Mouse (Mus musculus) neural tube, embryonic 12.5 days (tissue): ENCODE measurements around the gene Kif13a. TPM values are rescaled to one million over a fixed set of nuclear protein-coding genes. Genes with fewer than 3 reads are reported as not detected.

Source experiments
- ATAC-seq: fragments of 200-750 bp; cut with Nextera tagmentation; 2 replicates; pipeline ENCODE4 v1.8.0; 2017; ENCODE audit warnings: low read depth, mild to moderate bottlenecking, moderate TSS enrichment, moderate library complexity; ENCODE audit not compliant: low FRiP score
- H3K27ac ChIP-seq: fragments of 300-500 bp; sonication (generic); 2 replicates; pipeline ENCODE4 v1.5.1; 2016
- H3K27me3 ChIP-seq: fragments of 300-500 bp; sonication (generic); replicated peaks from 2 replicates; pipeline ENCODE4 v1.6.1; 2016; ENCODE audit warnings: mild to moderate bottlenecking
- H3K36me3 ChIP-seq: fragments of 300-500 bp; sonication (generic); 2 replicates; pipeline ENCODE4 v1.6.1; 2016; ENCODE audit warnings: mild to moderate bottlenecking
- H3K4me1 ChIP-seq: fragments of 300-500 bp; sonication (generic); 2 replicates; pipeline ENCODE4 v1.6.1; 2016
- H3K4me2 ChIP-seq: fragments of 300-500 bp; sonication (generic); replicated peaks from 2 replicates; pipeline ENCODE4 v1.6.1; 2016; ENCODE audit warnings: mild to moderate bottlenecking
- H3K4me3 ChIP-seq: fragments of 300-500 bp; sonication (generic); 2 replicates; pipeline ENCODE4 v1.5.1; 2016
- H3K9ac ChIP-seq: fragments of 300-500 bp; sonication (generic); 2 replicates; pipeline ENCODE4 v1.6.1; 2016; ENCODE audit warnings: mild to moderate bottlenecking
- H3K9me3 ChIP-seq: fragments of 300-500 bp; sonication (generic); 2 replicates; pipeline ENCODE4 v1.6.1; 2016; ENCODE audit warnings: mild to moderate bottlenecking
- WGBS: fragments of 180-500 bp; shearing (Covaris S2); methylation state at CpG from one replicate; pipeline ENCODE4 v1.1.7; 2016; 5-methylcytosine and 5-hydroxymethylcytosine counted together
- polyA plus RNA-seq: library from polyadenylated mRNA; unstranded; fragments of >200 nt; fragmentation: Nextera tagmentation; extraction: Ambion mirVana; gene quantifications from 2 replicates; pipeline ENCODE4 v1.2.1, GENCODE M21; 2016

The Kif13a gene
- polyA plus RNA-seq, 1 experiment from 2014 or later = 22.1 TPM

DNA sequence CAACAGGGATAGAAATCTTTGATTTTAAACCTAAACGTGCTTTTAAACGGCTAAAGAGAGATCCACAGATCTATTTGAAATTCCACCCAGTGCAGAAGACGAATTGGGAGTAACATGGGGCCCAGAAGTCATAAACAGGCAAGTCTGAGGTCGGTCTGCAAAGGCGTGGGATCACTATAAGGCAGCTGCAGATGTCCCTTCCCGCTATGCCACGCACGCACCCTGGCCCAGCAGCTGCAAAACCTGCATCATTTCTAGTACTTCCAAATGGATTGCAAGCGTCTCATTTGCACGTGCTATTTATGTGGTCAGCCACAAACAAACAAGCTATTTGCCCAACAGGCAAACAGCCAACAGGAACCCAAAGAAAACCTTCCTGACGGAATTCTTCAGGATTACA is 56.9 kb downstream of the Kif13a start:
- H3K4me1 ChIP-seq = peaks cover 25% of the 10 kb centered on the region
- no peaks in the 10 kb centered on the region for H3K9me3 ChIP-seq
- no peaks in the 10 kb centered on the region for H3K36me3 ChIP-seq
- no peak overlapping the region for H3K4me3 ChIP-seq
- H3K27me3 ChIP-seq = no peaks in the 10 kb centered on the region
- 79% methylated on average over 11 of the region's 11 CpGs for WGBS
- H3K4me2 ChIP-seq = no peak overlapping the region
- H3K9ac ChIP-seq = no peak overlapping the region
- no peak for ATAC-seq
- no peak overlapping the region for H3K27ac ChIP-seq

DNA sequence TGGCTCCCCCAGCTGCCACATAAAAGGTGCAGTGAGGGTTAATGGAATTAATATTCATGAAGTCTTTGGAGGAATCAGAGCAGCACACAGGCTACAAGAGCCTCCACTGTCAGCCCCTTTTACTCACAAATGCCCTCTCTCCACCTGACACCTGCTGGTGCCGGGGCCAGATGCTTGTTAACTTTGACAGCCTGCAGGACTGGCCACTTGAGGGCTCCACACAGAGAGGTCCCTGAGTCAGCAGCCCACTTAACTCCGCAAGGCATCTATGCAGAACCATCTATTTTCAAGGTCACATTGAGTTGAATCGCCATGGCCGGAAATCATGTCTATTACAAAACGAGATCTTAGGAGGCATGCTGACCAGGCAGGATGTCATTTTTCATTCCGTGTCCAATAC is 57.5 kb downstream of the Kif13a start:
- ATAC-seq = peak; percentile 63
- no peaks in the 10 kb centered on the region for H3K36me3 ChIP-seq
- no peak overlapping the region for H3K27ac ChIP-seq
- peaks cover 22% of the 10 kb centered on the region for H3K4me1 ChIP-seq
- H3K9ac ChIP-seq = no peak overlapping the region
- no peak overlapping the region for H3K4me3 ChIP-seq
- WGBS = 39% methylated on average over 6 of the region's 6 CpGs
- no peak overlapping the region for H3K4me2 ChIP-seq
- no peaks in the 10 kb centered on the region for H3K9me3 ChIP-seq
- H3K27me3 ChIP-seq = no peaks in the 10 kb centered on the region

DNA sequence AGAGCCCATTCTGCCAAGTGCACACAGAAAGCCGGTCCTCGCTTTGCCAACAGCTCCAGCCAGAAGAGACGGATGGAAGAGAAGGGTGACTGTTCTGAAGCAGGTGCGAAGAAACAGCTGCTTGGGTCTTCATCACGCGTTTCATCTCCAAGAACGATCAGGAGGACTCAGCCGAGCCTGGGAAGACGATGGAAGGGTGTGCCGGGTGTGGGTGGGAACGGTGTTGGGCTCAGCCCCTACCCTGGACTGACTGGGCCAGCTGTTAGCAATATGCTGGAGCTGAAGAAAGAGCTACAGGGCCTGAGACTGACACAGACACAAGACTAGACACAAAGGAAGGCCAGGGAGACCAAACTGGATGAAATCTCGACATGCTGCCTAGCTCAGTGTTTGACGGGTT is 60.2 kb downstream of the Kif13a start:
- H3K27me3 ChIP-seq = no peaks in the 10 kb centered on the region
- no peaks in the 10 kb centered on the region for H3K9me3 ChIP-seq
- H3K27ac ChIP-seq = no peak overlapping the region
- peaks cover 22% of the 10 kb centered on the region for H3K4me1 ChIP-seq
- no peak overlapping the region for H3K4me2 ChIP-seq
- H3K9ac ChIP-seq = no peak overlapping the region
- H3K36me3 ChIP-seq = no peaks in the 10 kb centered on the region
- H3K4me3 ChIP-seq = no peak overlapping the region
- WGBS = 93% methylated on average over 13 of the region's 13 CpGs
- no peak for ATAC-seq

DNA sequence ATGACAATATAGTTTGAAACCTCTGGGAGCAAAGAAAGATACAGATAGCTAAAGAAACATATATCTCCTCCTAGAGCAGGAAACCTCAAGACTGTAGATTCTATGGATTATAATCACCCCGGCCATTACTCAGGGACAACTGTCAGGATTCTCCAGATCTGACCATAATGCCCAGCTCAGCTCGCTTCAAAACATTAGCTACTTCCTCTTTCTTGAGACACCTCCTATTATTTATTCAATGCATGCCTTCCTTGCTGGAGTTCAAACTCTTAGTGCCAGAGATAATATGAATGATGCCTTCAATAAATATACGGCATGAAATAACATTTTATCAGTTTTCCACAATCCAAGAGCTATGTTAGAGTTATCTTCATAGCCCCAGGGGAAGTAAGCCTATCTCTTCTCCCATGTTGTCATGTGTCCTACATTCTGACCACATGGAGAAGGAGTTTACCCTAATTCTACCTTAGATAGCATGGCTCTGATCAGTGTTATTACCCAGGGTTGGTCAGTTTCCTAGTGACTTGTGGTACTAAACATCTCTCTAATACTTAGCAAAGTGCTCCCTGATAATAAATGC is 66.4 kb downstream of the Kif13a start:
- ATAC-seq = no peak
- 87% methylated on average over 3 of the region's 3 CpGs for WGBS

DNA sequence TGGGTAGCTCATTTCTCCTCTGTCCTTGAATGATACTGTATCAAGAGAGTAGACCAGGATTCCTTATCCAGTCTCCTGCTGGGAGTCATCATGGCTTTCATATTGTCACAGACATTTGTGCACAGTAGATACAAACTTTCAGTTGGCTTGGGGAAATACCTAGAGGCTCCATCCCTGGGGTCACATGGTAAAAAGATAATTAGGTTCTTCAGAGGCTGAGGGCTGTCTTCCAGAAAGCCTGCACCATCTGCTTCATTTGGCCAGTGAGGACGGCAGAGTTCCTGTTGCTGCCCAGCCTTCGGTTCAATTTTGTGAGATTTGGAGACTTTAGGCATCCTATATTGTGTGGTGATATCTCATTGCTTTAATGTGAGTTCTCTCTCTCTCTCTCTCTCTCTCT is 69.8 kb downstream of the Kif13a start:
- H3K9me3 ChIP-seq = no peaks in the 10 kb centered on the region
- H3K27ac ChIP-seq = no peak overlapping the region
- ATAC-seq = no peak
- no peak overlapping the region for H3K4me2 ChIP-seq
- H3K27me3 ChIP-seq = no peaks in the 10 kb centered on the region
- no peaks in the 10 kb centered on the region for H3K4me1 ChIP-seq
- H3K9ac ChIP-seq = no peak overlapping the region
- 87% methylated on average over 2 of the region's 2 CpGs for WGBS
- H3K36me3 ChIP-seq = no peaks in the 10 kb centered on the region
- no peak overlapping the region for H3K4me3 ChIP-seq

More for the DNA sequence above, 66.4 kb downstream of the Kif13a start:
- H3K9ac ChIP-seq = no peak overlapping the region
- H3K9me3 ChIP-seq = no peaks in the 10 kb centered on the region
- H3K4me3 ChIP-seq = no peak overlapping the region
- no peaks in the 10 kb centered on the region for H3K27me3 ChIP-seq
- no peaks in the 10 kb centered on the region for H3K36me3 ChIP-seq
- no peaks in the 10 kb centered on the region for H3K4me1 ChIP-seq
- no peak overlapping the region for H3K4me2 ChIP-seq
- H3K27ac ChIP-seq = no peak overlapping the region

DNA sequence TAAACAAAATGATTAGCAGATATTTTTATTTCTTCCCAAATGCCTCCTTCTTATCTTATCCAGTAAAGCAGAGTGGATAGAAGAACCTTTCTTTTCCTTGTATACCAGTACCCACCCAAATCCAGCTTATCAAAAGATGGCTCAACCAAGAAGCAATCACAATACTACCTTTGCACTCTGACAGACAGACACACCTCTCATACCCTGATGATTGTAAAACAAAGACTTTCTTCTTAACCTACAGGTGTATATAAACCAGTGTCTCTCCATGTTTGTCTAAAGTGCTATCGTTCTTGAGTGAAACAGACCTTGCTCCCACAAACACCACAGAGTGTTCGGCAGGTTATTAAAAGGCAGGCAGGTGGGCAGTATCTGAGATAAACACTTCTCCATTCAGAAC is 70.5 kb downstream of the Kif13a start:
- no peaks in the 10 kb centered on the region for H3K9me3 ChIP-seq
- no peak for ATAC-seq
- H3K4me3 ChIP-seq = no peak overlapping the region
- no peak overlapping the region for H3K9ac ChIP-seq
- no peaks in the 10 kb centered on the region for H3K27me3 ChIP-seq
- no peak overlapping the region for H3K4me2 ChIP-seq
- 94% methylated on average over 2 of the region's 2 CpGs for WGBS
- H3K27ac ChIP-seq = no peak overlapping the region
- H3K4me1 ChIP-seq = no peaks in the 10 kb centered on the region
- H3K36me3 ChIP-seq = no peaks in the 10 kb centered on the region

DNA sequence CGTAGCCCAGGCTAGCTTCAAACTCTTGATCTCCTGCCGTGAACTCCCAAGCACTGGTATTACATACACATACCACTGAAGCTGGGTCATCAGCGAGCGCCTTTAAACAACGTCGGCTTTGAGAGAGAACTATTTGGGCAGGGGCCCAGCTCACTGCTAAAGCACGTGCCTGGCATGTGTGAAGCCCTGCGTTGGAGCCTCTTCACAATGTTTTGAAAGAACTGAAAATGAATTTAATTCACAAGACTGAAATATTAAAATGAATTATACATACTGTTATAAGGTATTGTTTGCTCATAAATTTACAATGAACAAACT is 70.9 kb downstream of the Kif13a start:
- no peak overlapping the region for H3K4me3 ChIP-seq
- H3K9ac ChIP-seq = no peak overlapping the region
- no peaks in the 10 kb centered on the region for H3K9me3 ChIP-seq
- H3K4me1 ChIP-seq = no peaks in the 10 kb centered on the region
- no peaks in the 10 kb centered on the region for H3K36me3 ChIP-seq
- H3K27me3 ChIP-seq = no peaks in the 10 kb centered on the region
- no peak overlapping the region for H3K27ac ChIP-seq
- H3K4me2 ChIP-seq = no peak overlapping the region
- WGBS = 86% methylated on average over 8 of the region's 8 CpGs
- ATAC-seq = no peak

DNA sequence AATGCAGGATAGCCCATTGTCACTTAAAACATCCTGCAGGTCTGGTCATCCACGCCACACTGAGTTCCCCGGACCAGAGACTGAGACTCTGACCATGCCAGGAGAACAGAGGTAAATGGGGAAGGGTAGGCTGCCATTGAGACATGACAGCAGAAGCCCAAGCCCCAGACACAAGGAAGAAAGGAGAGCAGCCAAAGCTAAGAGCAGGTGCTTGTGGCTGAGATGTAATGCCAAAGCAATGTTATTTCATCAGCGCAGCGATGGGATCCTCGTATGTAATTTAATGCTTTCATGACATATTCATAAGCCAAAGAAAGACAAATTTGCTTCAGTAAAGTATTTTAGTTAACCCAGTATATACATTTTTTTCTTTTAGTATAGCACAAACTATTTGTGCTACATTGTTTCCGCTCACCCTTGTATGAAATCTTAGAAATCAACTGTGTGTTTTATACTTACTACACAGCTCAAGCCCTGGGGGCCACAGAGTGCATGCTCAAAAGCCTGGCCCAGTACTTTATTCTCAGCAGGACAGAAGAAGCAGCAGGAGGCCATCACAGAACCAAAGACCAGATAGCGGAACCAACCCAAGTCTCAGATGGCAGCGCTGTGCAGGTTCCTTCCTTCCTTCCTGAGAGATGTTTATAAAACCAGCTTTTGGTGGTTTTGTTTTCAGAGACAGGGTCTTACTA is 71.4 kb downstream of the Kif13a start:
- Histone ChIP-seq H3K4me3 (no peak overlapping the region), H3K27ac (no peak overlapping the region), H3K36me3 (no peaks in the 10 kb centered on the region), H3K9me3 (no peaks in the 10 kb centered on the region), H3K27me3 (no peaks in the 10 kb centered on the region), H3K4me2 (no peak overlapping the region), H3K9ac (no peak overlapping the region), H3K4me1 (no peaks in the 10 kb centered on the region)
- no peak for ATAC-seq
- WGBS = 91% methylated on average over 8 of the region's 8 CpGs

DNA sequence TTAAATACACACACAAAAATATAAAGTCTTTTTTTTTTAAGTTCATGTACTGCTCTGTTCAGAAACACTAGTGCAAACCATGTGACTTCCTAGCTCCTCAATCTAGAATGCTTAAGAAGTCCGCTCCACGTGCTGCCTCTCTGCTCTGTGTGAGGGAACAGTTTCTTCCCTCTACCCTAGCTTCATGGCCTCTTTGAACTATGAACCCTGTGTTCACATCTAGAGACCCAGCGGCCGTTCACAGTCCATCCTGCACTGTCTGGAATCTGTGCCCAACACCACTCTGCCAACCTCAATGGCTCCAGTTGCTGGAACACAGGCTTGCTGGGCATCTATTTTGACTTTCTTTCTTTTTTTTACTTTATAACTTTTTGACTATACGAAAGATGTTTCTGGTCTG is 75.2 kb downstream of the Kif13a start:
- 89% methylated on average over 5 of the region's 5 CpGs for WGBS
- Histone ChIP-seq H3K36me3 (no peaks in the 10 kb centered on the region), H3K27ac (no peak overlapping the region), H3K9ac (no peak overlapping the region), H3K27me3 (no peaks in the 10 kb centered on the region), H3K4me3 (no peak overlapping the region), H3K9me3 (no peaks in the 10 kb centered on the region), H3K4me2 (no peak overlapping the region), H3K4me1 (no peaks in the 10 kb centered on the region)
- no peak for ATAC-seq

DNA sequence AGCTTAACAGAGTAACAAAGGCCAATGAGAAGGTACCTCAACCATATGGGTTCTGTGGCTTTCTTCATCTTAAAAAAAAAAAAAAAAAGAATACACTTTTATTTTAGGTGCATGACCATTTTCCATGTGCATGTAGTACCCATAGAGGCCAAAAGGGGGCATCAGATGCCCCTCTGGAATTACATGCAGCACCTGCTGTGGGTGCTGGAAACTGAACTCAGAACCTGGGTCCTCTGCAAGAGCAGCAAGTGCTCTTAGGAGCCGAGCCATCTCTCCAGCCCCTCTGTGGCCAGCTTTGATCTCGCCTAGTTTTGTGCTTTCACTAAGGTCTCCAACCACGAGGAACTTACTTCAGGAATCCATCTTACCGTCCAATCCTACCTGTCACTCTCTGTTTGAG is 77.2 kb downstream of the Kif13a start:
- WGBS = 100% methylated on average over 4 of the region's 4 CpGs

DNA sequence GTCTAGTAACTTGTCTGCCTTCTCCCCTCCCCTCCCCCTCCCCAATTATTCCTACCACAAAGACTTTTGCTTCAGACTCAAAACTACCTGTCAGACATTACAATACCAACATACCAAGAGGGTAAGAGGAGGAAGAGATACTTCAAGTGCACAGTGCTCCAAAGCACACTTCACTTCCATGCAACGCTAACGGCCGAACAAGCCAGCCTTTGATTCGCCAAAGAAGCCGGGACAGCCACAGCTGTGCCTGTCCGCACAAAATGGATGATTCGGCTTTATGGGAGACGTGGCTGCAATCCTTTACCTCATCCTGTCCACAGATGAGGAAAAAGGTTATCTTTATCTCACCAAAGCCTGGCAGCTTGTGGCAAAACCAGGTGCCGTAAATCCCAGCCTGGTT is 84.2 kb downstream of the Kif13a start:
- 73% methylated on average over 9 of the region's 9 CpGs for WGBS
- H3K4me3 ChIP-seq = no peak overlapping the region
- ATAC-seq = no peak

More for the DNA sequence above, 77.2 kb downstream of the Kif13a start:
- H3K36me3 ChIP-seq = no peaks in the 10 kb centered on the region
- no peaks in the 10 kb centered on the region for H3K27me3 ChIP-seq
- no peak overlapping the region for H3K4me2 ChIP-seq
- H3K4me1 ChIP-seq = no peaks in the 10 kb centered on the region
- no peak overlapping the region for H3K27ac ChIP-seq
- ATAC-seq = no peak
- H3K4me3 ChIP-seq = no peak overlapping the region
- H3K9me3 ChIP-seq = no peaks in the 10 kb centered on the region
- H3K9ac ChIP-seq = no peak overlapping the region

DNA sequence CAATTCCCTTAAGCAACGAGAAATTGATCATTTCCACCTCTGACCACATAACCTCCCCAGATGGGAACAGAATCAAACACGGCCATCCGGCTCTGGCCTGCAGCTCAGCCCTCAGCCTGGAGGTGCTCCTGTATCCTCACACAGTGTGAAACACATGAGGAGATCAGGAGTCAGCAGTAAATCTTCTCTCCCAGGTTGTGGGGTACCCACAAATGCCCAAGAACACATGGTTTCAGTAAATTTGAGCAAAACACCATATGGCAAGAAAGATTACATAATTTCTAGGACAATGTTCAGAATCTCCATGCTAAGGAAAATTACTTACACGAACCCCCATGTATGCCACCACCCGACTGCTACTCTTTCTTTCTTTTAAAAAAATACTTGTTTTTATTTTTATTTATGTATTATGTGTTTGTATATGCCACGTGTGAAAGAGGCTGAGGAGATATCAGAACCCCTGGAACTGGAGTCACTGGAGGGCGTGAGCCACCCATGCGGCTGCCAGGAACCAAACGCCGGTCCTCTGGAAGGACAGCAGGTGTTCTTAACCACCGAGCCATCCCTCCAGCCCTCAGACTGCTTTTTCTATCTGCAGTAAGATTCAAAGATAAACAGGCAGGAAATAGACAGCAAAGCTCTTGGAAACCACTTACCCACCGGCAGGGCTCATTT is 85.0 kb downstream of the Kif13a start:
- Histone ChIP-seq H3K9ac (no peak overlapping the region), H3K4me1 (no peaks in the 10 kb centered on the region), H3K27me3 (no peaks in the 10 kb centered on the region), H3K36me3 (no peaks in the 10 kb centered on the region), H3K9me3 (no peaks in the 10 kb centered on the region), H3K4me3 (no peak overlapping the region), H3K27ac (no peak overlapping the region), H3K4me2 (no peak overlapping the region)
- no peak for ATAC-seq
- 87% methylated on average over 12 of the region's 12 CpGs for WGBS

More for the DNA sequence above, 84.2 kb downstream of the Kif13a start:
- Histone ChIP-seq H3K9ac (no peak overlapping the region), H3K4me2 (no peak overlapping the region), H3K9me3 (no peaks in the 10 kb centered on the region), H3K4me1 (no peaks in the 10 kb centered on the region), H3K27ac (no peak overlapping the region), H3K27me3 (no peaks in the 10 kb centered on the region), H3K36me3 (no peaks in the 10 kb centered on the region)

DNA sequence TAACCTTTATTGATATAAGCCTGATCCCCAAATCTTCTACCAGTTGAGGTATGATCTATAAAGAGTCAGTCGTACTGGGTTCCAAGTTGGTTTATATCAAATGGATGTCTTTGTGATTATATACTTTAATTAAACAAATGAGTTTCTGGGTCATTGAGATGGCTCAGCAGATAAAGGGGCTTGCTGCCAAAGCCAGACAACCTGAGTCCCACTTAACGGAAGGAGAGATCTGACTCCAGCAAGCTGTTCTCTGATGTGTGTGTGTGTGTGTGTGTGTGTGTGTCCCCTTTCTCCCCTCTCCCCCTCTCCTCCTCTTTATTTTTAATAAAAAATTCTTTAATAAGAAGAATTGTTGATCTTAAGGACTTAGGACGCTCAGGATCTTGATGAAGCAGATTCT is 86.0 kb downstream of the Kif13a start:
- H3K9me3 ChIP-seq = no peaks in the 10 kb centered on the region
- no peak overlapping the region for H3K4me3 ChIP-seq
- WGBS = 81% methylated on average over 3 of the region's 3 CpGs
- H3K36me3 ChIP-seq = no peaks in the 10 kb centered on the region
- ATAC-seq = no peak
- H3K4me2 ChIP-seq = no peak overlapping the region
- H3K9ac ChIP-seq = no peak overlapping the region
- H3K4me1 ChIP-seq = no peaks in the 10 kb centered on the region
- H3K27me3 ChIP-seq = no peaks in the 10 kb centered on the region
- no peak overlapping the region for H3K27ac ChIP-seq
